Mouse (Mus musculus) embryonic fibroblast, embryonic 13.5 days (primary cell): ENCODE results near the gene Dbndd1.
"Not testable (repeated sequence)": the region's sequence is repeated elsewhere in the genome, so short reads cannot be mapped to it uniquely, and the experiment has no call there.

Experiments
- CTCF ChIP-seq: IDR thresholded peaks from 2 replicates; pipeline ENCODE4 v1.5.1; 2011; ENCODE audit warnings: mild to moderate bottlenecking, control low read depth, low read length, moderate library complexity, borderline replicate concordance; ENCODE audit not compliant: insufficient read depth
- POLR2A ChIP-seq: IDR thresholded peaks from 2 replicates; pipeline ENCODE4 v1.6.1; 2011; ENCODE audit warnings: low read depth, mild to moderate bottlenecking, control low read depth, low read length, moderate library complexity

GRCm38 (mm10) chr8:123472991-123473390 is 42.3 kb downstream of the Dbndd1 start:
- TF ChIP-seq CTCF, POLR2A: not testable (repeated sequence)
